Mouse (Mus musculus): ENCODE results near the gene Snapc3. TPM values are rescaled to one million over a fixed set of nuclear protein-coding genes. Genes with fewer than 3 reads are reported as not detected.

Gene Snapc3
- 28.9 and 31.8 TPM in 2 replicates for polyA plus RNA-seq (2012; rRNA removed)

GRCm38 (mm10) chr4:83417160-83417819 is at the start of gene Snapc3:
Snapc3 (plus strand) TSS chr4:83417724.
- 0 out of 2 replicates have a peak within 1 kb of the TSS, but pooled peaks have one; percentile 22 for H3K27ac ChIP-seq (ENCODE audit: insufficient read depth, low read length)
- TF ChIP-seq CTCF (IDR thresholded peaks at IDR 0.05; ENCODE audit: extremely low read depth, insufficient read depth, low read length) (no peak), POLR2A (IDR thresholded peaks at IDR 0.05; ENCODE audit: extremely low read depth, insufficient read depth, low read length) (peak; percentile 89)
- no peaks in the 10 kb centered on the region; the same call in 1 of the 2 replicates for H3K4me1 ChIP-seq (ENCODE audit: control insufficient read depth, insufficient read depth, low read length)
- peak within 1 kb of the TSS; percentile 86 for H3K4me3 ChIP-seq (ENCODE audit: insufficient read depth, low read length)

GRCm38 (mm10) chr4:83373381-83373780 is 44.1 kb upstream of the Snapc3 start:
- H3K27ac ChIP-seq (ENCODE audit: insufficient read depth, low read length) = no peak overlapping the region
- no peaks in the 10 kb centered on the region; the same call in 1 of the 2 replicates for H3K4me1 ChIP-seq (ENCODE audit: control insufficient read depth, insufficient read depth, low read length)
- no peak overlapping the region for H3K4me3 ChIP-seq (ENCODE audit: insufficient read depth, low read length)
- TF ChIP-seq CTCF (IDR thresholded peaks at IDR 0.05; ENCODE audit: extremely low read depth, insufficient read depth, low read length) = no peak
- no peak for TF ChIP-seq POLR2A (IDR thresholded peaks at IDR 0.05; ENCODE audit: extremely low read depth, insufficient read depth, low read length)

GRCm38 (mm10) chr4:83375650-83376049 is 41.9 kb upstream of the Snapc3 start:
- TF ChIP-seq CTCF (IDR thresholded peaks at IDR 0.05; ENCODE audit: extremely low read depth, insufficient read depth, low read length) = no peak
- no peak for TF ChIP-seq POLR2A (IDR thresholded peaks at IDR 0.05; ENCODE audit: extremely low read depth, insufficient read depth, low read length)
- H3K27ac ChIP-seq (ENCODE audit: insufficient read depth, low read length) = no peak overlapping the region
- H3K4me3 ChIP-seq (ENCODE audit: insufficient read depth, low read length) = no peak overlapping the region
- no peaks in the 10 kb centered on the region; the same call in 1 of the 2 replicates for H3K4me1 ChIP-seq (ENCODE audit: control insufficient read depth, insufficient read depth, low read length)

GRCm38 (mm10) chr4:83376461-83377015 is 41.0 kb upstream of the Snapc3 start:
- H3K27ac ChIP-seq (ENCODE audit: insufficient read depth, low read length) = no peak overlapping the region
- H3K4me1 ChIP-seq (ENCODE audit: control insufficient read depth, insufficient read depth, low read length) = no peaks in the 10 kb centered on the region; the same call in 1 of the 2 replicates
- H3K4me3 ChIP-seq (ENCODE audit: insufficient read depth, low read length) = no peak overlapping the region
- no peak for TF ChIP-seq CTCF (IDR thresholded peaks at IDR 0.05; ENCODE audit: extremely low read depth, insufficient read depth, low read length)
- no peak for TF ChIP-seq POLR2A (IDR thresholded peaks at IDR 0.05; ENCODE audit: extremely low read depth, insufficient read depth, low read length)

- no peak for TF ChIP-seq CTCF (IDR thresholded peaks at IDR 0.05; ENCODE audit: extremely low read depth, insufficient read depth, low read length)
- TF ChIP-seq POLR2A (IDR thresholded peaks at IDR 0.05; ENCODE audit: extremely low read depth, insufficient read depth, low read length) = no peak
- Histone ChIP-seq H3K27ac (ENCODE audit: insufficient read depth, low read length) (no peak overlapping the region), H3K4me3 (ENCODE audit: insufficient read depth, low read length) (no peak overlapping the region), H3K4me1 (ENCODE audit: control insufficient read depth, insufficient read depth, low read length) (no peaks in the 10 kb centered on the region; the same call in 1 of the 2 replicates)
Measured at GRCm38 (mm10) chr4:83379036-83379435, 38.5 kb upstream of the Snapc3 start.

GRCm38 (mm10) chr4:83379746-83380145 is 37.8 kb upstream of the Snapc3 start:
- TF ChIP-seq POLR2A (IDR thresholded peaks at IDR 0.05; ENCODE audit: extremely low read depth, insufficient read depth, low read length) = no peak
- TF ChIP-seq CTCF (IDR thresholded peaks at IDR 0.05; ENCODE audit: extremely low read depth, insufficient read depth, low read length) = no peak

GRCm38 (mm10) chr4:83380266-83380665 is 37.3 kb upstream of the Snapc3 start:
- Histone ChIP-seq H3K4me1 (ENCODE audit: control insufficient read depth, insufficient read depth, low read length) (no peaks in the 10 kb centered on the region; the same call in 1 of the 2 replicates), H3K4me3 (ENCODE audit: insufficient read depth, low read length) (no peak overlapping the region), H3K27ac (ENCODE audit: insufficient read depth, low read length) (no peak overlapping the region)
- TF ChIP-seq CTCF (IDR thresholded peaks at IDR 0.05; ENCODE audit: extremely low read depth, insufficient read depth, low read length) (no peak), POLR2A (IDR thresholded peaks at IDR 0.05; ENCODE audit: extremely low read depth, insufficient read depth, low read length) (no peak)

More at GRCm38 (mm10) chr4:83379746-83380145, 37.8 kb upstream of the Snapc3 start:
- H3K4me3 ChIP-seq (ENCODE audit: insufficient read depth, low read length) = no peak overlapping the region
- H3K27ac ChIP-seq (ENCODE audit: insufficient read depth, low read length) = no peak overlapping the region
- no peaks in the 10 kb centered on the region; the same call in 1 of the 2 replicates for H3K4me1 ChIP-seq (ENCODE audit: control insufficient read depth, insufficient read depth, low read length)

- no peak overlapping the region for H3K27ac ChIP-seq (ENCODE audit: insufficient read depth, low read length)
- H3K4me3 ChIP-seq (ENCODE audit: insufficient read depth, low read length) = no peak overlapping the region
- TF ChIP-seq POLR2A (IDR thresholded peaks at IDR 0.05; ENCODE audit: extremely low read depth, insufficient read depth, low read length) = no peak
- TF ChIP-seq CTCF (IDR thresholded peaks at IDR 0.05; ENCODE audit: extremely low read depth, insufficient read depth, low read length) = no peak
- H3K4me1 ChIP-seq (ENCODE audit: control insufficient read depth, insufficient read depth, low read length) = no peaks in the 10 kb centered on the region
Measured at GRCm38 (mm10) chr4:83383899-83384490, 33.5 kb upstream of the Snapc3 start.

GRCm38 (mm10) chr4:83385091-83385490 is 32.4 kb upstream of the Snapc3 start:
- H3K4me1 ChIP-seq (ENCODE audit: control insufficient read depth, insufficient read depth, low read length) = no peaks in the 10 kb centered on the region

More at GRCm38 (mm10) chr4:83385091-83385490, 32.4 kb upstream of the Snapc3 start:
- Histone ChIP-seq H3K4me3 (ENCODE audit: insufficient read depth, low read length) (no peak overlapping the region), H3K27ac (ENCODE audit: insufficient read depth, low read length) (no peak overlapping the region)
- no peak for TF ChIP-seq CTCF (IDR thresholded peaks at IDR 0.05; ENCODE audit: extremely low read depth, insufficient read depth, low read length)
- TF ChIP-seq POLR2A (IDR thresholded peaks at IDR 0.05; ENCODE audit: extremely low read depth, insufficient read depth, low read length) = no peak
